Mouse (Mus musculus) thymus, postnatal 10 days (tissue): ENCODE data around the gene Atp6v1g2.
A peak's percentile ranks its signal among the peaks of the same experiment; 100 is the strongest.
"Not testable (repeated sequence)": the region's sequence is repeated elsewhere in the genome, so short reads cannot be mapped to it uniquely, and the experiment has no call there.

Experiments used
- DNase-seq, 2 experiments: peaks; one replicate each; pipeline ENCODE4 v3.0.0; 2021; ENCODE audit warnings: low spot score in 2 of 2

Atp6v1g2 gene

GRCm38 (mm10) chr17:35202442-35202841 lies 31.0 kb upstream of the Atp6v1g2 start:
- no peak for DNase-seq

- DNase-seq, result peak; percentile 69 to 74
Measured at GRCm38 (mm10) chr17:35204494-35205379, 28.7 kb upstream of the Atp6v1g2 start, which contains the start of gene Lta. TSS of gene Lta (minus strand) at chr17:35205351.

- no peak for DNase-seq
Measured at GRCm38 (mm10) chr17:35205380-35205769, 28.1 kb upstream of the Atp6v1g2 start.

GRCm38 (mm10) chr17:35209785-35210535 lies 23.5 kb upstream of the Atp6v1g2 start:
- no peak for DNase-seq

- DNase-seq, result no peak
Measured at GRCm38 (mm10) chr17:35210593-35210992, 22.9 kb upstream of the Atp6v1g2 start.

- DNase-seq, result no peak
Measured at GRCm38 (mm10) chr17:35213071-35213470, 20.4 kb upstream of the Atp6v1g2 start.

GRCm38 (mm10) chr17:35218516-35219193 lies 14.8 kb upstream of the Atp6v1g2 start:
- peak; percentile 30 to 48 for DNase-seq

- DNase-seq, result peak; percentile 66 to 69
Measured at GRCm38 (mm10) chr17:35219601-35220041, 13.8 kb upstream of the Atp6v1g2 start.

- no peak for DNase-seq
Measured at GRCm38 (mm10) chr17:35220156-35220952, 13.1 kb upstream of the Atp6v1g2 start, which contains the start of gene Gm16181. TSS of gene Gm16181 (plus strand) at chr17:35220834.

- peak; percentile 65 to 67 for DNase-seq
Measured at GRCm38 (mm10) chr17:35222299-35222698, 11.2 kb upstream of the Atp6v1g2 start.

- DNase-seq, result no peak
Measured at GRCm38 (mm10) chr17:35224641-35225040, 8.8 kb upstream of the Atp6v1g2 start.

- no peak for DNase-seq
Measured at GRCm38 (mm10) chr17:35225456-35225855, 8.0 kb upstream of the Atp6v1g2 start.

GRCm38 (mm10) chr17:35226561-35227046 lies 6.9 kb upstream of the Atp6v1g2 start:
- peak; percentile 39 to 51 for DNase-seq

- DNase-seq, result no peak
Measured at GRCm38 (mm10) chr17:35231022-35231421, 2.4 kb upstream of the Atp6v1g2 start.

GRCm38 (mm10) chr17:35232043-35232442 lies 1.4 kb upstream of the Atp6v1g2 start:
- peak; percentile 76 to 91 for DNase-seq

GRCm38 (mm10) chr17:35232659-35233058 lies 801 bp upstream of the Atp6v1g2 start:
- DNase-seq, result peak; percentile 54 to 62

GRCm38 (mm10) chr17:35234090-35234489 lies 630 bp downstream of the Atp6v1g2 start:
- DNase-seq, result not testable (repeated sequence)

GRCm38 (mm10) chr17:35234903-35235302 lies 1.4 kb downstream of the Atp6v1g2 start:
- peak in 1 of 2 experiments; percentile 47 for DNase-seq

GRCm38 (mm10) chr17:35235614-35236389 lies 2.3 kb downstream of the Atp6v1g2 start, which contains the start of gene Nfkbil1:
TSS of gene Nfkbil1 (minus strand) at chr17:35235792.
- peak; percentile 81 to 85 for DNase-seq

- peak; percentile 97 to 100 for DNase-seq
Measured at GRCm38 (mm10) chr17:35236390-35236746, 2.9 kb downstream of the Atp6v1g2 start.
